Mouse (Mus musculus): ENCODE measurements around the gene BC029722. TPM values are rescaled to one million over a fixed set of nuclear protein-coding genes. Genes with fewer than 3 reads are reported as not detected.

The BC029722 gene
- total RNA-seq, 2 experiments from 2014 or later = 4.4 to 9.0 TPM

GRCm38 (mm10) chr2:155820779-155821178, 1.6 kb upstream of the BC029722 start:
- no peak for ATAC-seq (replicated peaks; ENCODE audit: low FRiP score, low TSS enrichment, poor library complexity, severe bottlenecking)

GRCm38 (mm10) chr2:155819449-155820251, 424 bp upstream of the BC029722 start:
- no peak; the same call in 1 of the 2 replicates for ATAC-seq (replicated peaks; ENCODE audit: low FRiP score, low TSS enrichment, poor library complexity, severe bottlenecking)

GRCm38 (mm10) chr2:155818596-155819391, 432 bp downstream of the BC029722 start:
- ATAC-seq (replicated peaks; ENCODE audit: low FRiP score, low TSS enrichment, poor library complexity, severe bottlenecking) = peak; percentile 96

DNA sequence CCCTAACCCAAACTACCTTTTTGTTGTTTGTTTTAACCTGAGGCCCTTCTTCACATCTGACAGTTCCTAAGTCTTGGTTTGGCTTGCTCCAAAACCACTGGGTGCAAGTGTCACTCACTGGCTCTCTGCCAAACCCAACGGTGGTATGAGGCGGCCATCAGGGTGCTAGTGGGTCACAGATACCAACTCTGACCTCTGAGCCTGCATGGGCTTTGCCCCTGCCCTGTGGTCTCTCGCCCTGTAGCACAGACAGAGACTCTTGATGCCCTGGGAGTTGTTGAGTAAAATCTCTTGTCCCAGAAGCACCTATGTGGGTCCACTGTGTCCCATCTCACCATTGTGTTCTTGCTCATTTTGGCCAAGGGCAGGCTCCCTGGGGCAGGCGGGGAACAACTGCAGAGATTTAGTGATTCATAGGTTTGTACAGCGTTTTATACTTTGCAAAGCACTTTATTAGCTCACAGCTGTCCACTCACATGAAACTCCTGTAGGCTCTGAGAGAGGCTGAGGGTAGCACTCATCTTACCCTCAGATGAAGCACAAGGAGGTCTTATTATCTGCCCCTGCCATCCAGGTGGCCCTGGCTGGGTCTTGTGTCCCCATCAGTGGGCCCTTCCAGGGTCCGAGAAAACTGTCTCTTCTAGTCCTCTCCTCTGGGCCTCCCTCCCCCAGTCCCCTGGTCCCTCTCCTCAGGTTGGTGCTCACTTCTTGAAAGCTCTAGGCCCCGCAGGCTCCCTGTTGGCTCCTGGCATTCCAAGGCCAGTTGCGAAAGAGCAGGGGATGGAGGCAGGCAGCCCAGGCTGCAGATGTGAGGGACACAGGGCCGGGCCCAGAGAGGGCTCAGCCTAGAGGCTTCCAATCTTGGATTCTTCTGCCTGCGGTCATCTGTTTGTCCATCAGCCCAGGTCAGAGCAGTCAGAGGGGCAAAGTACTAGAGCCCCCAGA, 1.7 kb downstream of the BC029722 start:
- no peak for ATAC-seq (replicated peaks; ENCODE audit: low FRiP score, low TSS enrichment, poor library complexity, severe bottlenecking)

DNA sequence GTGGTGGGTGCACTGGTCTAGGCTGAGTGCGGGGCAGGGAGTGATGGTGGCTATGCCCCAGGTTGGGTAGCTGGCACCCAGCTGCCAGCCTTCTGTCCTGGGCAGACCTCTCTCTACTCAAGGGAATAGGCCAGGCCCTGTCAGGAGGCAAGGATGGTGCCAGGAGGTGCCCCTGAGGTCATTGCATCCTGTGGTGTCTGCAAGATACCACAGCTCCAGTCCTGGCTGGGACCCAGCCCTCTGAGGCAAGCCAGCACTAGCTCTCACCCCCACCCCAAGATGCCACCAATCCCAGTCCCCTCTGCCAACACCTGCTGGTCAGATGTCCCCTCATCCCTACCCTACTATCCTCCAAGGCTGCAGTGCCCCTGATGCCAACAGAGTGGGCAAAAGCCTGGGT, 3.0 kb downstream of the BC029722 start:
- ATAC-seq (replicated peaks; ENCODE audit: low FRiP score, low TSS enrichment, poor library complexity, severe bottlenecking) = no peak

- ATAC-seq (replicated peaks; ENCODE audit: low FRiP score, low TSS enrichment, poor library complexity, severe bottlenecking) = no peak
Measured at GRCm38 (mm10) chr2:155814829-155815228, 4.4 kb downstream of the BC029722 start.

- ATAC-seq (replicated peaks; ENCODE audit: low FRiP score, low TSS enrichment, poor library complexity, severe bottlenecking) = no peak
Measured at GRCm38 (mm10) chr2:155812637-155813036, 6.6 kb downstream of the BC029722 start.

GRCm38 (mm10) chr2:155811821-155812396, 7.3 kb downstream of the BC029722 start:
- peak; percentile 69 for ATAC-seq (replicated peaks; ENCODE audit: low FRiP score, low TSS enrichment, poor library complexity, severe bottlenecking)

GRCm38 (mm10) chr2:155809620-155810019, 9.6 kb downstream of the BC029722 start:
- no peak for ATAC-seq (replicated peaks; ENCODE audit: low FRiP score, low TSS enrichment, poor library complexity, severe bottlenecking)

DNA sequence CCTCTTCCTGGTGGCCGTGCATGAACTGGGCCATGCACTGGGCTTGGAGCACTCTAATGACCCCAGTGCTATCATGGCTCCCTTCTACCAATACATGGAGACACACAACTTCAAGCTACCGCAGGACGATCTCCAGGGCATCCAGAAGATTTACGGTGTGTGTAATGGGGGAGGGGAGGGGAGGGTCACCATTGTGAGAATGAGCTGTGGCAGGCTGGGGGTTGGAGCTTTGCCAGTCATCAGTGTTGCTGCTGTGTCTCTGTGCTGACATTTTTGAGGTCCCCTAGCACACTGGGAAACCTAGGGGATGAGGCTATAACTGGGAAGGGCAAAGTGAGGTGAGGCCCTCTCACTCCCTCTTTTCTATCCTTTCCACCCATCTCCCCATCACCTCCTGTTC, 11.8 kb downstream of the BC029722 start:
- no peak for ATAC-seq (replicated peaks; ENCODE audit: low FRiP score, low TSS enrichment, poor library complexity, severe bottlenecking)

DNA sequence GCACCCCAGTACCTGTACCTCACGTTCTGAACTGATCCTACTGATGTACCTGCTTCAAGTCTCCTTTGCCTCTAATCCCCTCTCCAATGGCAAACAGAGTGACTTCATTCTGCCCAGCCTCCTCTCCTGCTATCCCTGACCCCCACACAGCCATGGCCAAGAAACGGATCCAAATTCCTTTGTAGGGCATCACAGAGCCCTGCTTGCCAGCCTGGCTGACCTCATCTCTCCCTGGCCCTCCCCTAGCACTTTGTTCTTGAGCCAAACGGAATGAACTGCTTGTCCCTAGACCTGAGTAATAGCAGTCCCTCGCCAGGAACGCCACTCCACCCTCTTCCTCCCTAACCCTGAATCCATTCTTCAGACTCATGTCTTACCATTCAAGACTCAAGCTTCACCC, 12.7 kb downstream of the BC029722 start:
- no peak for ATAC-seq (replicated peaks; ENCODE audit: low FRiP score, low TSS enrichment, poor library complexity, severe bottlenecking)

- no peak for ATAC-seq (replicated peaks; ENCODE audit: low FRiP score, low TSS enrichment, poor library complexity, severe bottlenecking)
Measured at GRCm38 (mm10) chr2:155805925-155806255, 13.3 kb downstream of the BC029722 start.

- no peak; the same call in 1 of the 2 replicates for ATAC-seq (replicated peaks; ENCODE audit: low FRiP score, low TSS enrichment, poor library complexity, severe bottlenecking)
Measured at GRCm38 (mm10) chr2:155805231-155805924, 13.8 kb downstream of the BC029722 start.

DNA sequence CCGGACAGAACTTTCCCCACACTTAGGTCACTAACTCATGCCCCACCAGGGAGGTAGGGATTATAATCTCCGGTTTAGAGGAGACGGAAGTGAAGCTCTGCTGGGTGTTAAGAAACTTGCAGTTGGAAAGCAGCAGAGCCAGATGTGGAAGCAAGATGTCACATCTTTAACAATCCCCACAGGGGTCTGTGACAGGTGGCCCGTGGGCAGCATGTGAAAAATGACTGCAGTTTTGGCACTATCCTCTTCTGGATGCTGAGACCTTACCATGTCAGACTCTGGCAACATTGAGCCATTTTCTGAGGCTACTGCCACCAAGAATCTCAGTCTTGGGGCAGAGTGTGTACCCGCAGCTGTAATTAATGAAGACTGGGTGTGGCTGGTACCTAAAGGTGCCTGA, 15.2 kb downstream of the BC029722 start:
- ATAC-seq (replicated peaks; ENCODE audit: low FRiP score, low TSS enrichment, poor library complexity, severe bottlenecking) = no peak

- no peak for ATAC-seq (replicated peaks; ENCODE audit: low FRiP score, low TSS enrichment, poor library complexity, severe bottlenecking)
Measured at GRCm38 (mm10) chr2:155802761-155803160, 16.5 kb downstream of the BC029722 start.

- ATAC-seq (replicated peaks; ENCODE audit: low FRiP score, low TSS enrichment, poor library complexity, severe bottlenecking) = no peak
Measured at GRCm38 (mm10) chr2:155798613-155799012, 20.6 kb downstream of the BC029722 start.

GRCm38 (mm10) chr2:155794674-155795445, 24.4 kb downstream of the BC029722 start:
- ATAC-seq (replicated peaks; ENCODE audit: low FRiP score, low TSS enrichment, poor library complexity, severe bottlenecking) = no peak

DNA sequence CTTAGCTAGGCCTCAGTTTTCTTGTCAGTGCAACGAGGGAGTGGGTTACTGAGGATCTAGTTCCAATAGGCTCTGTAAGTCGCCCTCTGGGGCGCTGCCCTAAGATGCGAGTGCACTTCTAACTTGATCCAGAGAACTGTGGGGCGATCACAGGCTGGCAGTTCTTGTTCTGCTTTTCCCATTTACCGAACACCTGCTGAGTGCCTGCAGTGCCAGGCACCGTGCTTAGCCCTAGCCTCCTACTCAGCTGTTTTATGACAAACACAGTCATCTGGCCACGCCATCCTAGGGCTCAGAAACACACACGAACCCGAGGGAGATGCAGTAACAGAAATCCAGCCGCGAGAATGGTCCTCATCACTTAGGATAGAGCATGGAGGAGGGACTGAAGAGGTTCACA, 26.3 kb downstream of the BC029722 start:
- no peak for ATAC-seq (replicated peaks; ENCODE audit: low FRiP score, low TSS enrichment, poor library complexity, severe bottlenecking)
